Mouse (Mus musculus) splenic B cell, adult 2 months (primary cell): ENCODE measurements around the gene Tagap.

ENCODE experiments used
- DNase-seq: peaks from one replicate; pipeline ENCODE4 v3.0.0-alpha.2; 2011; ENCODE audit warnings: low read depth, low spot score
- H3K27me3 ChIP-seq: 2 replicates; pipeline ENCODE4 v1.6.1; 2012; ENCODE audit warnings: mild to moderate bottlenecking, low read length, moderate library complexity, mixed read lengths; ENCODE audit not compliant: control insufficient read depth, poor library complexity, insufficient read depth, severe bottlenecking
- H3K36me3 ChIP-seq: 2 replicates; pipeline ENCODE4 v1.6.1; 2012; ENCODE audit warnings: mild to moderate bottlenecking, low read length, moderate library complexity, mixed read lengths; ENCODE audit not compliant: control insufficient read depth, poor library complexity, insufficient read depth, severe bottlenecking

Gene Tagap

GRCm38 (mm10) chr17:7925413-7926160 is at the start of gene Tagap:
Tagap (plus strand) TSS chr17:7926000.
- DNase-seq = peak; percentile 92
- Histone ChIP-seq H3K36me3 (peaks cover 14% of the 10 kb centered on the region), H3K27me3 (no peaks in the 10 kb centered on the region)

- H3K36me3 ChIP-seq = no peaks in the 10 kb centered on the region
- no peaks in the 10 kb centered on the region for H3K27me3 ChIP-seq
- no peak for DNase-seq
Measured at GRCm38 (mm10) chr17:7876541-7876940, 49.3 kb upstream of the Tagap start.

- Histone ChIP-seq H3K27me3 (no peaks in the 10 kb centered on the region), H3K36me3 (no peaks in the 10 kb centered on the region)
- no peak for DNase-seq
Measured at GRCm38 (mm10) chr17:7877191-7877764, 48.5 kb upstream of the Tagap start.

- Histone ChIP-seq H3K36me3 (no peaks in the 10 kb centered on the region), H3K27me3 (no peaks in the 10 kb centered on the region)
- DNase-seq = no peak
Measured at GRCm38 (mm10) chr17:7877878-7878277, 47.9 kb upstream of the Tagap start.

- no peak for DNase-seq
- H3K27me3 ChIP-seq = no peaks in the 10 kb centered on the region
- H3K36me3 ChIP-seq = no peaks in the 10 kb centered on the region
Measured at GRCm38 (mm10) chr17:7879529-7879928, 46.3 kb upstream of the Tagap start.

- Histone ChIP-seq H3K36me3 (no peaks in the 10 kb centered on the region), H3K27me3 (no peaks in the 10 kb centered on the region)
- DNase-seq = no peak
Measured at GRCm38 (mm10) chr17:7883126-7883525, 42.7 kb upstream of the Tagap start.

GRCm38 (mm10) chr17:7884606-7885005 is 41.2 kb upstream of the Tagap start:
- no peak for DNase-seq
- no peaks in the 10 kb centered on the region for H3K27me3 ChIP-seq
- no peaks in the 10 kb centered on the region for H3K36me3 ChIP-seq

- no peak for DNase-seq
- Histone ChIP-seq H3K36me3 (no peaks in the 10 kb centered on the region), H3K27me3 (no peaks in the 10 kb centered on the region)
Measured at GRCm38 (mm10) chr17:7887071-7887815, 38.6 kb upstream of the Tagap start.

- DNase-seq = no peak
- Histone ChIP-seq H3K27me3 (no peaks in the 10 kb centered on the region), H3K36me3 (no peaks in the 10 kb centered on the region)
Measured at GRCm38 (mm10) chr17:7888291-7888690, 37.5 kb upstream of the Tagap start.

- Histone ChIP-seq H3K36me3 (no peaks in the 10 kb centered on the region), H3K27me3 (no peaks in the 10 kb centered on the region)
- peak; percentile 47 for DNase-seq
Measured at GRCm38 (mm10) chr17:7889026-7889425, 36.8 kb upstream of the Tagap start.

- Histone ChIP-seq H3K27me3 (no peaks in the 10 kb centered on the region), H3K36me3 (no peaks in the 10 kb centered on the region)
- DNase-seq = peak; percentile 90
Measured at GRCm38 (mm10) chr17:7892676-7893075, 33.1 kb upstream of the Tagap start.

- no peak for DNase-seq
- no peaks in the 10 kb centered on the region for H3K36me3 ChIP-seq
- H3K27me3 ChIP-seq = no peaks in the 10 kb centered on the region
Measured at GRCm38 (mm10) chr17:7894094-7894493, 31.7 kb upstream of the Tagap start.

- no peaks in the 10 kb centered on the region for H3K36me3 ChIP-seq
- DNase-seq = no peak
- H3K27me3 ChIP-seq = no peaks in the 10 kb centered on the region
Measured at GRCm38 (mm10) chr17:7896047-7896635, 29.7 kb upstream of the Tagap start.

- DNase-seq = peak; percentile 45
- Histone ChIP-seq H3K36me3 (no peaks in the 10 kb centered on the region), H3K27me3 (no peaks in the 10 kb centered on the region)
Measured at GRCm38 (mm10) chr17:7897120-7897519, 28.7 kb upstream of the Tagap start.

- DNase-seq = peak; percentile 42
- no peaks in the 10 kb centered on the region for H3K36me3 ChIP-seq
- no peaks in the 10 kb centered on the region for H3K27me3 ChIP-seq
Measured at GRCm38 (mm10) chr17:7897756-7898155, 28.0 kb upstream of the Tagap start.
